Mouse (Mus musculus): ENCODE results near the gene Ppp2ca.
"Not testable (repeated sequence)": the region's sequence is repeated elsewhere in the genome, so short reads cannot be mapped to it uniquely, and the experiment has no call there.

DNA sequence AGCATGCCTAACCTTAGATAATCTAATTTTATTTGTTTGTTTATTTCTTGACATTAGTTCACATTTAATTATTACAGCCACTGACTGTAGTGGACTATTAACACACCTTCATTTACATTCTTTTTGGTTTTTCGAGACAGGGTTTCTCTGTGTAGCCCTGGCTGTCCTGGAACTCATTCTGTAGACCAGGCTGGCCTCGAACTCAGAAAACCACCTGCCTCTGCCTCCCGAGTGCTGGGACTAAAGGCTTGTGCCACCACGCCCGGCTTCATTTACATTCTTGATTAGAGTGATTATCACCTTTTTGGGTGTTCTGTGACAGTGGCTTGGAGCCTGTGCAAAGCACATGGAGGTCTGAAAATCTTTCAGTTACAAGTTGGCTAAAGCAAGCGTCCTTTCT lies 17.6 kb downstream of the Ppp2ca start:
- TF ChIP-seq POLR2A (IDR thresholded peaks at IDR 0.05; ENCODE audit: borderline replicate concordance, extremely low read depth, insufficient read depth, insufficient read length, poor library complexity, severe bottlenecking); CTCF (IDR thresholded peaks at IDR 0.05; ENCODE audit: borderline replicate concordance, extremely low read depth, insufficient read depth, insufficient read length): not testable (repeated sequence)

Data from brain, embryonic 14.5 days (tissue).